Mouse (Mus musculus) kidney, postnatal 0 days (tissue): ENCODE measurements at regions not wholly inside any gene's neighbourhood (a gene's known extent, or its start where the extent isn't known, plus 50 kb on each side); places are given as distances from the start of the nearest gene placed in this dataset.
A peak's percentile ranks its signal among the peaks of the same experiment; 100 is the strongest.
"Not testable (repeated sequence)": the region's sequence is repeated elsewhere in the genome, so short reads cannot be mapped to it uniquely, and the experiment has no call there.

Experiments used
- ATAC-seq: fragments of 200-750 bp; cut with Nextera tagmentation; replicated peaks from 2 replicates; pipeline ENCODE4 v1.8.0; 2017; ENCODE audit warnings: low read depth, moderate number of reproducible peaks, moderate TSS enrichment, moderate library complexity; ENCODE audit not compliant: low FRiP score
- DNase-seq: peaks from one replicate; pipeline ENCODE4 v3.0.0-alpha.2; 2016; ENCODE audit warnings: low spot score
- H3K27ac ChIP-seq: fragments of 300-500 bp; sonication (generic); 2 replicates; pipeline ENCODE4 v1.5.1; 2014; ENCODE audit warnings: mild to moderate bottlenecking
- H3K27me3 ChIP-seq: fragments of 300-500 bp; sonication (generic); 2 replicates; pipeline ENCODE4 v1.6.1; 2014; ENCODE audit warnings: low read length, mixed read lengths; ENCODE audit not compliant: insufficient read depth
- H3K36me3 ChIP-seq: fragments of 300-500 bp; sonication (generic); 2 replicates; pipeline ENCODE4 v1.6.1; 2014; ENCODE audit warnings: low read length, mixed read lengths; ENCODE audit not compliant: insufficient read depth
- H3K4me1 ChIP-seq: fragments of 300-500 bp; sonication (generic); replicated peaks from 2 replicates; pipeline ENCODE4 v1.6.1; 2014; ENCODE audit warnings: antibody characterized with exemption, low read length, mixed read lengths; ENCODE audit not compliant: insufficient read depth
- H3K4me2 ChIP-seq: fragments of 300-500 bp; sonication (generic); 2 replicates; pipeline ENCODE4 v1.6.1; 2014; ENCODE audit warnings: mild to moderate bottlenecking, low read length, moderate library complexity, mixed read lengths
- H3K4me3 ChIP-seq: fragments of 300-500 bp; sonication (generic); replicated peaks from 2 replicates; pipeline ENCODE4 v1.5.1; 2014; ENCODE audit warnings: low read depth, low read length
- H3K9ac ChIP-seq: fragments of 300-500 bp; sonication (generic); 2 replicates; pipeline ENCODE4 v1.6.1; 2014; ENCODE audit warnings: low read depth, low read length
- H3K9me3 ChIP-seq: fragments of 300-500 bp; sonication (generic); replicated peaks from 2 replicates; pipeline ENCODE4 v1.6.1; 2016; ENCODE audit warnings: low read length, inconsistent platforms, mixed read lengths
- CTCF ChIP-seq: IDR thresholded peaks from 2 replicates; pipeline ENCODE4 v1.5.1; 2016; ENCODE audit warnings: antibody characterized with exemption, low read depth, mild to moderate bottlenecking, moderate library complexity
- WGBS: fragments of 180-500 bp; shearing (Covaris S2); extraction: QIAGEN DNeasy Blood & Tissue Kit; methylation state at CpG from one replicate; pipeline ENCODE4 v1.1.7; 2014; 5-methylcytosine and 5-hydroxymethylcytosine counted together

- DNase-seq (no peak), ATAC-seq (no peak)
- 96% methylated on average over 4 of the region's 4 CpGs for WGBS
- Histone ChIP-seq H3K27ac (no peak overlapping the region), H3K4me2 (no peak overlapping the region), H3K4me1 (no peaks in the 10 kb centered on the region), H3K9ac (no peak overlapping the region), H3K4me3 (no peak overlapping the region), H3K9me3 (no peaks in the 10 kb centered on the region), H3K27me3 (no peaks in the 10 kb centered on the region), H3K36me3 (no peaks in the 10 kb centered on the region)
- no peak for TF ChIP-seq CTCF
Measured at GRCm38 (mm10) chr10:117450631-117451030, 70.8 kb upstream of the Cpsf6 start.

DNA sequence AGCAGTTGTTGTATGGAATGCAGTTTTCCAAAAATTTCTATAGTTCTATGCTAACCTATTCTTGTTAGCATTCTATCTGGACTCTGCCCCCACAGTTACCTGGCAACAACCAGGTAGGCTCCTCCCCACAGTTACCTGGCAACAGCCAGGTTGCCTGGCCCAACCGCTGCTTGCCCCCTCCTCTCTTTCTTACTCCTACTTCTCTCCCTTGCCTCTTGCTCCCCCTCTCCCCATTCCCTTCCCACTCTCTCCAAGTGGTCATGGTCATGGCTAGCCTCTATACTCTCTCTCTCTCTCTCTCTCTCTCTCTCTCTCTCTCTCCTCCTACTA is 70.4 kb upstream of the Cpsf6 start:
- 95% methylated on average over 1 of the region's 1 CpGs for WGBS
- Histone ChIP-seq H3K4me1 (no peaks in the 10 kb centered on the region), H3K27me3 (no peaks in the 10 kb centered on the region), H3K27ac (no peak overlapping the region), H3K4me2 (no peak overlapping the region), H3K9ac (no peak overlapping the region), H3K9me3 (no peaks in the 10 kb centered on the region), H3K36me3 (no peaks in the 10 kb centered on the region), H3K4me3 (no peak overlapping the region)
- no peak for TF ChIP-seq CTCF
- 0 out of 2 replicates have a peak, but pooled peaks have one; percentile 38 for ATAC-seq
- DNase-seq = no peak

GRCm38 (mm10) chr10:117449416-117450239 is 69.8 kb upstream of the Cpsf6 start:
- Histone ChIP-seq H3K4me3 (no peak overlapping the region), H3K27ac (no peak overlapping the region), H3K9me3 (no peaks in the 10 kb centered on the region), H3K4me2 (no peak overlapping the region), H3K36me3 (no peaks in the 10 kb centered on the region), H3K27me3 (no peaks in the 10 kb centered on the region), H3K4me1 (no peaks in the 10 kb centered on the region), H3K9ac (no peak overlapping the region)
- 70% methylated on average over 3 of the region's 3 CpGs for WGBS
- ATAC-seq (no peak), DNase-seq (no peak)
- TF ChIP-seq CTCF = no peak

DNA sequence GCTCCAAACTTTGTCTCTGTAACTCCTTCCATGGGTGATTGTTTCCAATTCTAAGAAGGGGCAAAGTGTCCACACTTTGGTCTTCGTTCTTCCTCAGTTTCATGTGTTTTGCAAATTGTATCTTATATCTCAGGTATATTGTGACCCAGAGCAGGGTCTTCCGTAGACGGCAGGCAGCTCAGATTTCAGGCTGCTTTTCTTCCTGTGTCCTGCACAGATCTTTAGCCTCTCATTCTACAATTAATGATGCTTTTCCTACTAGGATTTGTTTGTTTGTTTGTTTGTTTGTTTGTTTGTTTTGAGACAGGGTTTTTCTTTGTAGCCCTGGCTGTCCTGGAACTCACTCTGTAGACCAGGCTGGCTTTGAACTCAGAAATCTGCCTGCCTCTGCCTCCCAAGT is 69.0 kb upstream of the Cpsf6 start:
- not testable (repeated sequence) for H3K4me2 ChIP-seq, H3K9ac ChIP-seq, H3K27me3 ChIP-seq, H3K4me1 ChIP-seq, H3K9me3 ChIP-seq, ATAC-seq, H3K27ac ChIP-seq, H3K36me3 ChIP-seq, DNase-seq, H3K4me3 ChIP-seq
- 77% methylated on average over 3 of the region's 3 CpGs for WGBS

- Histone ChIP-seq H3K4me1 (no peaks in the 10 kb centered on the region), H3K9ac (no peak overlapping the region), H3K36me3 (no peaks in the 10 kb centered on the region), H3K4me2 (no peak overlapping the region), H3K9me3 (no peaks in the 10 kb centered on the region), H3K27me3 (no peaks in the 10 kb centered on the region), H3K27ac (no peak overlapping the region), H3K4me3 (no peak overlapping the region)
- 92% methylated on average over 8 of the region's 8 CpGs for WGBS
- no peak for TF ChIP-seq CTCF
- ATAC-seq = no peak
- no peak for DNase-seq
Measured at GRCm38 (mm10) chr10:117447626-117448025, 67.8 kb upstream of the Cpsf6 start.

GRCm38 (mm10) chr10:117447206-117447605 is 67.4 kb upstream of the Cpsf6 start:
- WGBS = 74% methylated on average over 8 of the region's 8 CpGs
- H3K9me3 ChIP-seq = no peaks in the 10 kb centered on the region
- DNase-seq = no peak

GRCm38 (mm10) chr10:117446776-117447175 is 67.0 kb upstream of the Cpsf6 start:
- Histone ChIP-seq H3K4me2 (no peak overlapping the region), H3K9ac (no peak overlapping the region), H3K27ac (no peak overlapping the region), H3K9me3 (no peaks in the 10 kb centered on the region), H3K4me1 (no peaks in the 10 kb centered on the region), H3K36me3 (no peaks in the 10 kb centered on the region), H3K27me3 (no peaks in the 10 kb centered on the region), H3K4me3 (no peak overlapping the region)
- no peak for DNase-seq
- WGBS = 85% methylated on average over 7 of the region's 7 CpGs
- ATAC-seq = no peak
- TF ChIP-seq CTCF = no peak

More at GRCm38 (mm10) chr10:117447206-117447605, 67.4 kb upstream of the Cpsf6 start:
- ATAC-seq = no peak
- H3K4me1 ChIP-seq = no peaks in the 10 kb centered on the region
- no peak overlapping the region for H3K9ac ChIP-seq
- no peaks in the 10 kb centered on the region for H3K27me3 ChIP-seq
- no peaks in the 10 kb centered on the region for H3K36me3 ChIP-seq
- no peak overlapping the region for H3K4me2 ChIP-seq
- H3K4me3 ChIP-seq = no peak overlapping the region
- H3K27ac ChIP-seq = no peak overlapping the region
- TF ChIP-seq CTCF = no peak
